Mouse (Mus musculus): Measurements from ENCODE around the gene Tgif2lx2. TPM values are rescaled to one million over a fixed set of nuclear protein-coding genes. Genes with fewer than 3 reads are reported as not detected.

The Tgif2lx2 gene
- total RNA-seq (2023): not detected

DNA sequence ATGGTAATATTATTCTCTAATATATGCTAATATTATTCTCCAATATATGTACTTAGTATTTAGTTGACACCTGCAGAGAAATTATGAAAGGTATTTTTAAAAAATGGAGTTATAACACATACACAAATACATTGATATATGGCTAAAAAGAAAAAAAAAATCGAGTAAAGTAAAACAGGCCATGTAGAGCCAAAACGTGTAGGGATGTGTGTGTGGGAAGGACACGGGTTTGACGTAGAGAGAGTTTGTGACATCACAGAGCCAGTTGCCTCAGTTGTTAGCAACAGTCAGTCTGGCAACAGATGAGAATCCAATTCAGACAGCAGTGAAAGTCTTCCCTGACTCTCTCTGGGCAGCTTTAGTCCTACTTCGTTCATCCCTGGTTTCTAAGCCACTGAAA is at the start of gene Tgif2lx2:
Gene Tgif2lx2 (plus strand): TSS at position 301 of the 400 bp plus-strand sequence.

Other genes with a start within 250 kb of the Tgif2lx2 start
- not detected for gene Tgif2lx1, start 53.5 kb downstream of the Tgif2lx2 start, total RNA-seq (2023)

All from neutrophil, adult 83 days (primary cell).